Mouse (Mus musculus) macrophage (primary cell): Measurements from ENCODE around the gene Gm49322. TPM values are rescaled to one million over a fixed set of nuclear protein-coding genes. Genes with fewer than 3 reads are reported as not detected.
"Not testable (repeated sequence)": the region's sequence is repeated elsewhere in the genome, so short reads cannot be mapped to it uniquely, and the experiment has no call there.

Experiments used
- H3K27ac ChIP-seq: fragments of 350-480 bp; formaldehyde crosslinking; 2 replicates; pipeline ENCODE4 v1.9.0; 2021
- H3K36me3 ChIP-seq: fragments of 350-480 bp; formaldehyde crosslinking; 2 replicates; pipeline ENCODE4 v1.9.0; 2021; ENCODE audit errors: inconsistent target
- H3K4me3 ChIP-seq: fragments of 350-480 bp; formaldehyde crosslinking; 2 replicates; pipeline ENCODE4 v1.9.0; 2021; ENCODE audit errors: inconsistent target
- H3K79me2 ChIP-seq: fragments of 350-480 bp; formaldehyde crosslinking; 2 replicates; pipeline ENCODE4 v1.9.0; 2021; ENCODE audit errors: inconsistent target
- WGBS: methylation state at CpG from one replicate; pipeline ENCODE4 v1.1.7; 2026; ENCODE audit warnings: inconsistent platforms; ENCODE audit not compliant: missing documents; 5-methylcytosine and 5-hydroxymethylcytosine counted together
- polyA plus RNA-seq: library from polyadenylated mRNA; stranded (reverse); fragments of 250-400 nt; gene quantifications from 3 replicates; pipeline ENCODE4 v1.2.4, GENCODE M21; 2018; ENCODE audit warnings: inconsistent platforms

The Gm49322 gene
- polyA plus RNA-seq, 1 experiment from 2014 or later = not detected

DNA sequence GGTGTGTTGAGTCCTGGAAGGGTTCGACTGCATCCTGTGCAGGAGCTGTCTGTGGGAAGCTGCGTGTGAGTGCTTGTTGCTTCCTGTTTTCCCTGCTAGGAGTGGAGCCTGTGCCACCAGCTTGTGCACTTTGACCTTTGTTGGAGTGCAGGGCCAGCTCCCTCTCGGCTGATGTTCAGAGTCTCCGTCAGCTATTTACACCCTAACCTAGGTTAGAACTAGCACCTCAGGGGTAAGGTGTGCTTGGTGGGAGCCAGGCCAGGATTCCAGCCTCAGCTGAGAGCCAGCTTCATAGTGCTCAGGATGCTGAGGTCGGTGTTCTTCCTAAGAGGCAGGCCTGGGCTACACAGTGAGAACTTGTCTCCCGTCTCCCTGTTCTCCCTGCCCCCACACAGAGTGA, 29.5 kb downstream of the Gm49322 start:
- WGBS = 93% methylated on average over 4 of the region's 6 CpGs
- H3K4me3 ChIP-seq = no peak overlapping the region
- H3K79me2 ChIP-seq = peaks cover 45% of the 10 kb centered on the region
- H3K27ac ChIP-seq = no peak overlapping the region
- H3K36me3 ChIP-seq = peaks cover 68% of the 10 kb centered on the region; the same call in 1 of the 2 replicates

DNA sequence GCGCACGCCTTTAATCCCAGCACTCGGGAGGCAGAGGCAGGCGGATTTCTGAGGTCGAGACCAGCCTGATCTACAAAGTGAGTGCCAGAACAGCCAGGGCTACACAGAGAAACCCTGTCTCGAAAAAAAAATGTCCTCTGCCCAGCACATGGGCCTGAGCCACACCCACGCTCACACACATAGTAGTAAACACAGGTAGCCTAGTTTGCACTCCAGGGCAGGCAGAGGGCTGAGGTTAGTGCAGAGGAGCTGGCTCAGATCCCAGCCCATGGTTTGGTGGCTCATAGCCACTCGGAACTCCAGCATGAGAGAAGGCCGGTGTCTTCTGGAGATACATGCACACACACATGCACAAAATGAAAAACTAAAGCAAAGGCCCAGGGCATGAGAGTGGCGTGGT, 41.1 kb downstream of the Gm49322 start:
- H3K79me2 ChIP-seq = no peaks in the 10 kb centered on the region; the same call in 1 of the 2 replicates
- H3K27ac ChIP-seq = no peak overlapping the region
- H3K36me3 ChIP-seq = peaks cover 40% of the 10 kb centered on the region; the same call in 1 of the 2 replicates
- no peak overlapping the region for H3K4me3 ChIP-seq
- WGBS = 91% methylated on average over 9 of the region's 10 CpGs

DNA sequence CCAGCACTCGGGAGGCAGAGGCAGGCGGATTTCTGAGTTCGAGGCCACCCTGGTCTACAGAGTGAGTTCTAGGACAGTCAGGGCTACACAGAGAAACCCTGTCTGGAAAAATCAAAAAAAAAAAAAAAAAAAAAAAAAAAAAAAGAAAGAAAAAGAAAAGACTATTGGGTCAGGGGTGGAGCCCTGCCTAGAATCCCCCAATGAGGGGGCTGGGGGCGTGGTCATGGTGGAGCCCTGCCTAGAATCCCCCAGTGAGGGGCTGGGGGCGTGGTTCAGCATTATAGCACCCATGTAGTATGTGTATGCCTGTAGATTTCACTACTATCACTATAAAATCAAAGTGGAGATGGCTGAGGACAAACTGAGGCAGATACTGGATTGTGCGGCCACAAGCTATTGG, 44.1 kb downstream of the Gm49322 start:
- Histone ChIP-seq H3K79me2 (peaks cover 15% of the 10 kb centered on the region; the same call in 1 of the 2 replicates), H3K36me3 (peaks cover 22% of the 10 kb centered on the region; the same call in 1 of the 2 replicates)
- 82% methylated on average over 3 of the region's 6 CpGs for WGBS
- not testable (repeated sequence) for H3K27ac ChIP-seq, H3K4me3 ChIP-seq

DNA sequence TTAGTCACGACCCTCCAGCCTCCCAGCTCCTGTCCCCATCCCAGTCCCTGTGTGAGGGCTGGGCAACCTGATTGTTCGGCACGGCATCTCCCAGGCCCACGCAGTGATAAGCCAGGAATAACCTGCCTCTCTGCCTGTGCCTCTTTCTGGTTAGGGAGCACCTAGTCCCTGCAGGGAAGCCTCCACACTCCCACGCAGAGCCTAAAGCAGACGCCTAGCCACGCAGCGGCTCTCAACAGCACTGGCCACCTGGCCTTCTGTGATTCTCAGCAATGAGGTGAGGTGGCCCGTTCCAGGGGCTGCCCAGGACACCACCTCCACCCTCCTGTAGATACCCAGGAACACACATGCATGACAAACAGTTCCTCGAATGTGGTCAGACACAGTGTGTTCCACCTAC, 44.6 kb downstream of the Gm49322 start:
- WGBS = 94% methylated on average over 10 of the region's 10 CpGs
- Histone ChIP-seq H3K27ac (no peak overlapping the region), H3K4me3 (no peak overlapping the region), H3K36me3 (peaks cover 17% of the 10 kb centered on the region; the same call in 1 of the 2 replicates), H3K79me2 (peaks cover 20% of the 10 kb centered on the region; the same call in 1 of the 2 replicates)

DNA sequence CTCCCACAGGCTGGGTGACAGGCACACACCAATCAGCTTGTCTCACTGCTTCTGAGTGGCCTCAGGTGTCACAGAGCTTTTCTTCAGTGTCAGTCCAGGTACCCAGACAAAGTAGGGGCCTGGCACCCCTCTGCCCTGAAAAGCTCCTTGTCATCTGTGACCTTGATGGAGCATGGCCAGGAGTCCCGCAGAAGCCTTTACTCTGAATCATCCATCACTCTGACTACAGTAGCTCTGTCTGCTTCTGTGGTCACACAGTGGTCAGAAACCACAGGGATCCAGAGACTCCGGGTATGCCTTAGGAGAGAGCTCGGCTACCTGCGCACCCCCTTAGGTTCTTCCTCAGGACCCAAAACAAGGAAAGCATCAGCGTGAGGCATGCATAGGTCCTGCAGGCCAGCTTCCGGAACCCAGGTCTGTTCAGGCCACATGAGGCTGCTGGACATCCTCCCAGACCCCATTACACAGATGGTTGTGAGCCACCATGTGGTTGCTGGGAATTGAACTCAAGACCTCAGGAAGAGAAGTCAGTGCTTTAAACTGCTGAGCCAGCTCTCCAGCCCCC, 47.4 kb downstream of the Gm49322 start:
- Histone ChIP-seq H3K27ac (no peak overlapping the region), H3K79me2 (peaks cover 24% of the 10 kb centered on the region; the same call in 1 of the 2 replicates), H3K36me3 (peaks cover under 1% of the 10 kb centered on the region; the same call in 1 of the 2 replicates), H3K4me3 (no peak overlapping the region)
- WGBS = 72% methylated on average over 6 of the region's 6 CpGs

DNA sequence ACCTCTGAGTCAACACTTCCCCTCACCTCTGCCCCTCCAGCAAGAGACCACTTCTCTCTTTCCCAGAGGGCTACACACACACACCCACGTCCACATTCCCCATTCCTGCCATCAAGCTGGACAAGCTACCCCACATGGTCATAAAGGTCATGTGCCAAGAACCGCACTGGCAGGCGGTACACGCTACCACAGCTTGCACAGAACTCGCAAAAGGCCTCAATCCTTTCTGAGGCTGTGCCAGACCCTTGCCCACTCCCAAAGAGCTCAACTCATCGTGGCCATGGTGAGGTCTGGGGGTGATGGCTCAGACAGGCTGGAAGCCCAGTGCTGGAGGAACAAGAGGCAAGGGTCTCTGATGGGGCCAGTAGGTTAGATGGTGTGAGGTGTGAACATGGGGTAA, 49.0 kb downstream of the Gm49322 start:
- Histone ChIP-seq H3K79me2 (peaks cover 24% of the 10 kb centered on the region; the same call in 1 of the 2 replicates), H3K27ac (no peak overlapping the region), H3K36me3 (no peaks in the 10 kb centered on the region), H3K4me3 (no peak overlapping the region)
- 85% methylated on average over 6 of the region's 6 CpGs for WGBS

DNA sequence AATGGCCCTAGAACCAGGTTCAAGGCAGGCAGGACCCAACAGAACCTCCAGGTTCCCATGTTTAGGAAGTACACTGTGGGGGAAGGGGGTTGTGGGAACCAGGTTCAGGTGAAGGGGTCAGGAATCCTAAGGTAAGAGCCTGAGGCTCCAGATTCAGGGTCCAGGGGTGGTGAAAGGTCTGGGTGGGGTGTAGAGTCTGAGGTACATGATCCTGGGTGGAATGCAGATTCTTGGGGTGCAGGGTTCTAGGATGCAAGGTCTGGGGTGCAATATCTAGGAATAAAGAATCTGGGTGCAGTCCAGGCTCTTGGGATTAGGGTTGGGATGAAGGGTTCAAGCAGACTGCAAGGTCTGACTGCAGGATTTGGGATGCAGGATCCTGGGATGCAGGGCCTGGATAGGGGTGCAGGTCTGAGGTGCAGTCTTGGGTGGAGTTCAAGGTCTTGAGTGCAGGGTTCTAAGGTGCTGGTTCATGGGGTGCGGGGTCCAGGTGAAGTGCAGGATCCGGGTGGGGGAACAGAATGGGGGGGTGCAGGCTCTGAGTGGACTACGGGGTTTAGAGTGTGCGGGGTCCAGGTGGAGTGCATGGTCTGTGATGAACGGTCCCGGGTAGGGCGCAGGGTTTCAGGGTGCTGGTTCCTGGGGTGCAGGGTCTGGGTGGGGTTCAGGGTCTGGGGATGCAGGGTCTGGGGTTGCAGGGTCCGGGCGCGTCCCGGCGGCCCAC, 49.7 kb downstream of the Gm49322 start:
- Histone ChIP-seq H3K36me3 (no peaks in the 10 kb centered on the region), H3K4me3 (peak overlapping the region; percentile 37), H3K27ac (no peak overlapping the region), H3K79me2 (peaks cover 24% of the 10 kb centered on the region; the same call in 1 of the 2 replicates)
- 4% methylated on average over 11 of the region's 12 CpGs for WGBS

DNA sequence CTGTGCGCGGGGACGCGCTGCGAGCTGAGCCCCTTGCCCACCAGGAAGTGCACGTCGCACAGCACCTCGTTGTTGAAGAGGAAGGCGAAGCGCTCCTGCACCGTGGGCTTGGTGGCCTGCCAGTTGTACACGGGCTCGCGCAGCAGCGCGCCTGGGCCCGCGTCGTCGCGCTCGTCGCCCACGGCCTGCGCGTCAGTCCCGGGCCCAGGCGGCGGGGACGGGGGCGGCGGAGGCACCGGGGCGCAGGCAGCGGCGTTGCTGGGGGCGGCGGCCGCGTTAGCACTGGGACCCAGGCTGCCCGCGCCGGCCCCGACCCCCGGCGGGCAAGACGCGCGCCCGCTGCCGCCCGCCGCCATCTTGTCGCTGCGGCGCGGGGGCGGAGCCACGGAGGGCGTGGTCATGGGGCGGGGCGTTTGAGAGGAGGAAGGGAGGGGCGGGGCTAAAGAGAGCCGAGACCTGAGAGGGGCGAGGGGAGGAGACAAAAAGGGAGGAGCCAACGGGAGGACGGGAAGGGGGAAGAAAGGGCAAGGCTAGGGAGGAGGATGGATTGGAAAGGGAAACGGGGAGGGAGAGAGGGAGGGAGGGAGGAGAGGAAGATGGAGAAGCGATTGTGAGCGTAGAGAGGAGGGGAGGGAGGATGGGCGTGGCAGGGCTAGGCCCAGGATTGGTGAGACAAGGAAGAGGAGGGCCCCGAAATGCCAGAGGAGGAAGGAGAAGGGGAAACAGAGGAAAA, 50.5 kb downstream of the Gm49322 start:
- no peaks in the 10 kb centered on the region for H3K36me3 ChIP-seq
- peak overlapping the region; percentile 37 for H3K4me3 ChIP-seq
- peak overlapping the region; percentile 61 for H3K27ac ChIP-seq
- under 1% methylated on average over 68 of the region's 72 CpGs for WGBS
- H3K79me2 ChIP-seq = peaks cover 24% of the 10 kb centered on the region; the same call in 1 of the 2 replicates

DNA sequence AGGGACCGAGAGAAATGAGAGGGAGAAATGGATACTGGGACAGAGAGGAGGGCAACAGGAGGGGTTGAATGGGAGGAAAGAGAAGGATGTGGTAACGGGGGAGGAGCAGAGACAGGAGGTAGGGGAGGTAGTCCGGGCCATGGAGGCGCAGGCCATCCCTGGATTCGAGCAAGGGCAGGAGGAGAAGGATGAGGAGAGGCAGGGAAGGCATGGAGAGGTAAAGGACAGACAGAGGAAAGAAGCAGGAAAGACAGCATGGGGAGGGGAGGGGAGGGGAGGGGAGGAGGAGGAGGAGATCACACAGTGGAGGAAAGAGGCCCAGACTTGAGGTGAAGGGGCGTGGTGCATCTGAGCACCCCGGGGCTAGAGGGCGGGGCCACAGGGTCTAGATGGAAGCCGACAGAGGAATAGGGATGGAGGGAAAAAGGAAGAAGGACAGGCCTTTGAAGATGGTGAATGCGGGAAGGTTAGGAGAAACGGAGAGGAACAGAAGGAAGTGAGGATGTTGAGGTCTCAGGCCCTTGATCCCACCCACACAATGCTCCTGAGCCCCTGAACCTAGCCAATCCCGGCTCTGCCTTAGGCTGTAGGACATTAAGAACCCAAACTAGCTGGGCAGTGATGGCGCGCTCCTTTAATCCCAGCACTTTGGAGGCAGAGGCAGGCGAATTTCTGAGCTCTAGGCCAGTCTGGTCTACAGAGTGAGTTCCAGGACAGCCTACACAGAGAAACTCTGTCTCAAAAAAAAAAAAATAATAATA, 51.2 kb downstream of the Gm49322 start, which contains the start of gene Btbd2:
Gene Btbd2, minus strand, starts transcription at position 209 of the 761 bp plus-strand sequence.
- Histone ChIP-seq H3K27ac (peak within 1 kb of the TSS; percentile 61), H3K36me3 (no peaks in the 10 kb centered on the region), H3K4me3 (peak within 1 kb of the TSS; percentile 37), H3K79me2 (peaks cover 24% of the 10 kb centered on the region; the same call in 1 of the 2 replicates)
- WGBS = 43% methylated on average over 11 of the region's 15 CpGs

DNA sequence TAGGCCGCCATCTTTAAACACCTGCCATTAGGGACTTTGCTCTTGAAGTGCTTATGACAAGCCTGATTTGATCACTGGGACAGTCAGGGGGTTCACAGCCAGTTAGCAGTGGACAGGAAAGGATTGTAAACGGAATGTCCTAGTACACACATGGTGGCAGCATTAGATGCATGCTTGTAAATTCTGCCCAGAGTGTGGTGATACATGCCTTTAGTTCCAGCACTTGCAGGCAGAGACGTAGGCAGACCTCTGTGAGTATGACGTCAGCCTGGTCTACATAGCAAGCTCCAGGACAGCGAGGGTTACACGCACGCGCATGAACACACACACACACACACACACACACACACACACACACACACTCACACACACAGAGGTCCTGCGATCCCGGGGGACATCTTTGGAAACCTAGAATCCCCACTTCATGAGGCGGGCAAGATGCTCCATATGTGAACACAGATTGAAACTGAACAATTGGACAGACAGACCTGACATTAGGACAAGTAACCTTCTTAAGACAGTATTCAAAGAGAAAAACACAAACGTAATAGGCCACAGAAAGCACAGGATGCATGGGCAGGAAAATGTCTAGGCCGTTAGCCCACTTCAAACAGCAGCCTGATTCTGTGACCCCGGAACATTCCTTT, 52.5 kb downstream of the Gm49322 start:
- Histone ChIP-seq H3K27ac (peak overlapping the region; percentile 53), H3K79me2 (peaks cover 12% of the 10 kb centered on the region; the same call in 1 of the 2 replicates), H3K36me3 (no peaks in the 10 kb centered on the region), H3K4me3 (no peak overlapping the region)
- WGBS = 55% methylated on average over 14 of the region's 14 CpGs

DNA sequence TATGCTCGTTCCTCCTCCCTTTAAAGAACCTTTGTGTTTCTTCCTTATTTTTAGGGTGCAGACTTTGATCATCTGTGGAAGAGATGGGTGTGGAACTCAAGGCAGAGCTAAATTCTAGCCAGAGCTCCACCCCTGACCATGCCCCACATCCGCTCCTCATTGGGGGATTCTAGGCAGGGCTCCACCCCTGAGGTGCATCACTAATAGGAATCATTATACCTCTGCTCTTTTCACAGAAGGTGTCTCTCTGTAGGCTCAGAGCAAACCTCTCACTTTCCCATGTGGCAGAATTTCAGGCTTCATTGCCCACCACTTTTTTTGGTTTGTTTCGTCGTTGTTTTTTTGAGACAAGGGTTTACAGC, 53.0 kb downstream of the Gm49322 start:
- Histone ChIP-seq H3K36me3 (no peaks in the 10 kb centered on the region), H3K79me2 (peaks cover 11% of the 10 kb centered on the region; the same call in 1 of the 2 replicates), H3K27ac (peak overlapping the region; percentile 53), H3K4me3 (peak overlapping the region; percentile 14; the same call in 1 of the 2 replicates)
- 14% methylated on average over 4 of the region's 4 CpGs for WGBS

DNA sequence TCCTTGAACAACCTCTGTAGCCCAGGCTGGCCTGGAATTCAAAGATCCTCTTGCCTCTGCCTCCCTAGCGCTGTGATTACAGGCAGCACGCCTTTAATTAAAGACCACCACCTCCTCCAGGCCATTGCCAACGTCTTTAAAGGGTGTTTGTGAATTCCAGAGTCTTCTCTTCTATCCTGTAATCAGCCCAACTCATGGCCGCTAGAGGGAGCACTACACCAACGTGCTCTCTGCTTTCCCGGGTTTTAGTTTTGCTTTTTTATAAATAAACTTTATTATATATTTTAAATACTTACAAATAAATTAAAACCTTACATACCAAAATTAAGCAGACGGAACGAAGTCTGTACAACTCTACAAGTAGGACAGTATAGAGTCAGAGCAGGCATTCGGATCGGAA, 53.4 kb downstream of the Gm49322 start:
- H3K27ac ChIP-seq = peak overlapping the region; percentile 53
- WGBS = 11% methylated on average over 10 of the region's 10 CpGs
- H3K36me3 ChIP-seq = no peaks in the 10 kb centered on the region
- H3K79me2 ChIP-seq = peaks cover 11% of the 10 kb centered on the region; the same call in 1 of the 2 replicates
- peak overlapping the region; percentile 14; the same call in 1 of the 2 replicates for H3K4me3 ChIP-seq

DNA sequence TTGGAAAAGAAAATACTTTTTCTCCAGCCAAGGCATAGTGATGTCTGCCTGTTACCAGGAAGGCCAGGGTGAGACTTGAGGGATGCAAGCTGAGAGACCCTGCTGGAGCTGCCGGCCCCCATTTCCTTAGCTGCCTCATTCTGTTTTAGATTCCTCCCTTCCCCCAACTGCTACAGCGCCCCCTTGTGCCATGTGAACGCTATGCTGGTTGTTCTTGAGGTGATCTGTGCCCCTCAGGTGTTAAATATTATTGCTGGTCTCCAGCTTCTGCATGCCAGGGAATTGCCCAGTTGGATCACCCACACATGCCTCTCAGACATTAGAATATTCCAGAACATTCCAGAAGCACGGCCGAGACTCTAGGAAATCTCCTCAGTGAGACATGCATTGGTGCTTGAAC, 55.3 kb downstream of the Gm49322 start:
- H3K79me2 ChIP-seq = no peaks in the 10 kb centered on the region
- H3K4me3 ChIP-seq = no peak overlapping the region
- no peak overlapping the region for H3K27ac ChIP-seq
- H3K36me3 ChIP-seq = no peaks in the 10 kb centered on the region
- 73% methylated on average over 3 of the region's 5 CpGs for WGBS
